Mouse (Mus musculus) limb, embryonic 14.5 days (tissue): ENCODE results near the gene Sipa1l1. TPM values are rescaled to one million over a fixed set of nuclear protein-coding genes. Genes with fewer than 3 reads are reported as not detected.

ENCODE experiments used
- ATAC-seq: fragments of 200-750 bp; cut with Nextera tagmentation; 2 replicates; pipeline ENCODE4 v1.8.0; 2017; ENCODE audit warnings: low read depth, moderate number of reproducible peaks, moderate TSS enrichment; ENCODE audit not compliant: low FRiP score
- DNase-seq: peaks from one replicate; pipeline ENCODE4 v3.0.0-alpha.2; 2015; ENCODE audit warnings: low spot score
- H3K27ac ChIP-seq: fragments of 300-500 bp; sonication (generic); replicated peaks from 2 replicates; pipeline ENCODE4 v1.5.1; 2014; ENCODE audit warnings: low read depth, mild to moderate bottlenecking, low read length, moderate library complexity, mixed read lengths
- H3K27me3 ChIP-seq: fragments of 300-500 bp; sonication (generic); 2 replicates; pipeline ENCODE4 v1.6.1; 2014; ENCODE audit warnings: low read length, mixed read lengths; ENCODE audit not compliant: control insufficient read depth, insufficient read depth
- H3K36me3 ChIP-seq: fragments of 300-500 bp; sonication (generic); 2 replicates; pipeline ENCODE4 v1.6.1; 2014; ENCODE audit warnings: mild to moderate bottlenecking, low read length, moderate library complexity, mixed read lengths; ENCODE audit not compliant: control insufficient read depth, insufficient read depth
- H3K4me1 ChIP-seq: fragments of 300-500 bp; sonication (generic); 2 replicates; pipeline ENCODE4 v1.6.1; 2014; ENCODE audit warnings: antibody characterized with exemption, low read length, mixed read lengths; ENCODE audit not compliant: control insufficient read depth, insufficient read depth
- H3K4me2 ChIP-seq: fragments of 300-500 bp; sonication (generic); replicated peaks from 2 replicates; pipeline ENCODE4 v1.6.1; 2014; ENCODE audit warnings: low read depth, mild to moderate bottlenecking, low read length, moderate library complexity; ENCODE audit not compliant: severe bottlenecking
- H3K4me3 ChIP-seq: fragments of 300-500 bp; sonication (generic); replicated peaks from 2 replicates; pipeline ENCODE4 v1.5.1; 2014; ENCODE audit warnings: low read length
- H3K9ac ChIP-seq: fragments of 300-500 bp; sonication (generic); 2 replicates; pipeline ENCODE4 v1.6.1; 2014; ENCODE audit warnings: mild to moderate bottlenecking, low read depth, low read length, moderate library complexity; ENCODE audit not compliant: severe bottlenecking
- H3K9me3 ChIP-seq: fragments of 300-500 bp; sonication (generic); 2 replicates; pipeline ENCODE4 v1.6.1; 2016; ENCODE audit warnings: low read length; ENCODE audit not compliant: control insufficient read depth
- POLR2A ChIP-seq: fragments of 200-500 bp; IDR thresholded peaks from 2 replicates; pipeline ENCODE4 v1.8.0; 2012; ENCODE audit warnings: inconsistent platforms, mild to moderate bottlenecking, moderate library complexity, borderline replicate concordance; ENCODE audit not compliant: insufficient read depth, insufficient read length; ENCODE audit errors: extremely low read depth
- WGBS: fragments of 180-500 bp; shearing (Covaris S2); extraction: QIAGEN DNeasy Blood & Tissue Kit; methylation state at CpG from one replicate; pipeline ENCODE4 v1.1.7; 2014; 5-methylcytosine and 5-hydroxymethylcytosine counted together
- polyA plus RNA-seq, 2 experiments: library from polyadenylated mRNA; depleted of rRNA in 1 of 2; stranded (reverse) in 1 of 2; unstranded in 1 of 2; fragments of >200 nt; fragmentation: Nextera tagmentation in 1 of 2; extraction: Ambion mirVana in 1 of 2; gene quantifications; 2 replicates each; pipeline versions ENCODE4 v1.2.1 to v1.2.3; 2012 to 2014

The Sipa1l1 gene
- polyA plus RNA-seq, 2 experiments, result 29.5 to 31.0 TPM

- Histone ChIP-seq H3K27me3 (no peaks in the 10 kb centered on the region), H3K9me3 (no peaks in the 10 kb centered on the region), H3K4me2 (no peak overlapping the region), H3K4me3 (no peak overlapping the region), H3K4me1 (no peaks in the 10 kb centered on the region; the same call in 1 of the 2 replicates), H3K27ac (no peak overlapping the region), H3K36me3 (no peaks in the 10 kb centered on the region), H3K9ac (no peak overlapping the region)
- DNase-seq, result no peak
- no peak for ATAC-seq
- 88% methylated on average over 6 of the region's 6 CpGs for WGBS
- no peak for TF ChIP-seq POLR2A
These were observed 87.9 kb downstream of the Sipa1l1 start for GRCm38 (mm10) chr12:82256921-82257500.

- Histone ChIP-seq H3K4me3 (no peak overlapping the region), H3K4me1 (no peaks in the 10 kb centered on the region; the same call in 1 of the 2 replicates), H3K36me3 (no peaks in the 10 kb centered on the region), H3K27me3 (no peaks in the 10 kb centered on the region), H3K9ac (no peak overlapping the region), H3K4me2 (no peak overlapping the region), H3K9me3 (no peaks in the 10 kb centered on the region), H3K27ac (no peak overlapping the region)
- DNase-seq (no peak), ATAC-seq (no peak)
- WGBS, result 82% methylated on average over 6 of the region's 6 CpGs
- TF ChIP-seq POLR2A, result no peak
These were observed 89.1 kb downstream of the Sipa1l1 start for GRCm38 (mm10) chr12:82257994-82258785.

GRCm38 (mm10) chr12:82263443-82263842 lies 94.3 kb downstream of the Sipa1l1 start:
- WGBS, result 89% methylated on average over 7 of the region's 7 CpGs
- ATAC-seq (no peak), DNase-seq (no peak)
- Histone ChIP-seq H3K9me3 (no peaks in the 10 kb centered on the region), H3K27me3 (no peaks in the 10 kb centered on the region), H3K4me3 (no peak overlapping the region), H3K27ac (no peak overlapping the region), H3K4me2 (no peak overlapping the region), H3K4me1 (0 out of 2 replicates have a peak, but pooled peaks cover 6% of the 10 kb centered on the region), H3K9ac (no peak overlapping the region), H3K36me3 (no peaks in the 10 kb centered on the region)
- no peak for TF ChIP-seq POLR2A

GRCm38 (mm10) chr12:82264083-82264851 lies 95.1 kb downstream of the Sipa1l1 start:
- no peak for TF ChIP-seq POLR2A
- Histone ChIP-seq H3K9ac (no peak overlapping the region), H3K4me2 (no peak overlapping the region), H3K4me3 (no peak overlapping the region), H3K27ac (no peak overlapping the region), H3K4me1 (0 out of 2 replicates have a peak, but pooled peaks cover 6% of the 10 kb centered on the region), H3K9me3 (no peaks in the 10 kb centered on the region), H3K36me3 (no peaks in the 10 kb centered on the region), H3K27me3 (no peaks in the 10 kb centered on the region)
- DNase-seq (no peak), ATAC-seq (no peak)
- 86% methylated on average over 5 of the region's 5 CpGs for WGBS
